Mouse (Mus musculus): ENCODE results near the gene Hs6st3. TPM values are rescaled to one million over a fixed set of nuclear protein-coding genes. Genes with fewer than 3 reads are reported as not detected.
"Not testable (repeated sequence)": the region's sequence is repeated elsewhere in the genome, so short reads cannot be mapped to it uniquely, and the experiment has no call there.

The Hs6st3 gene
- polyA plus RNA-seq, 1 experiment from 2014 or later, result 0.08 TPM

DNA sequence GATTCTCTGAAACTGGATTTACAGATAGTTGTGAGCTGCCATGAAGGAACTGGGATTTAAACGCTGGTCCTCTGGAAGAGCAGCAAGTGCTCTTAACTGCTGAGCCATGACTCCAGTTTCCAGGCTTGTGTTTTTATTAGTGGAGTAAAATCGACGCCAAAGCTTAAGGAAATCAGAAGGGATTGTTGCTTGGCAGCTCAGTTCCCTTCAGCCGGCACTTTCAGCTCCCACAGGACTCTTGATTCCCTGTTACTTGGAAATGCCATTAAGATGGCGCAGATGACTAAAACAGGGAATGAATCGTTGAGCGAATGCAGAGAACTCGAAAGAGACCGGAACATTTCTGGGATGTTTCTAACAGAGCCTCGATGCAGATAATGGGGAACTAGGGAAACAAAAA, 112.2 kb downstream of the Hs6st3 start:
- Histone ChIP-seq H3K4me2 (no peak overlapping the region), H3K9me3 (replicated peaks) (no peaks in the 10 kb centered on the region)
- 71% methylated on average over 10 of the region's 10 CpGs for WGBS

GRCm38 (mm10) chr14:119255396-119255795, 117.3 kb downstream of the Hs6st3 start:
- Histone ChIP-seq H3K4me1 (replicated peaks) (peaks cover 2% of the 10 kb centered on the region; the same call in 1 of the 2 replicates), H3K36me3 (no peaks in the 10 kb centered on the region), H3K4me3 (no peak overlapping the region), H3K4me2 (no peak overlapping the region), H3K27me3 (no peaks in the 10 kb centered on the region), H3K9ac (no peak overlapping the region), H3K9me3 (replicated peaks) (no peaks in the 10 kb centered on the region), H3K27ac (no peak overlapping the region)
- 74% methylated on average over 3 of the region's 3 CpGs for WGBS
- ATAC-seq (replicated peaks; ENCODE audit: insufficient number of reproducible peaks, insufficient read depth, low FRiP score, low read depth), result no peak

More for the DNA sequence above, 112.2 kb downstream of the Hs6st3 start:
- Histone ChIP-seq H3K4me1 (replicated peaks) (no peaks in the 10 kb centered on the region), H3K36me3 (no peaks in the 10 kb centered on the region), H3K4me3 (no peak overlapping the region), H3K9ac (no peak overlapping the region), H3K27ac (no peak overlapping the region), H3K27me3 (no peaks in the 10 kb centered on the region)
- no peak for ATAC-seq (replicated peaks; ENCODE audit: insufficient number of reproducible peaks, insufficient read depth, low FRiP score, low read depth)

- ATAC-seq (replicated peaks; ENCODE audit: insufficient number of reproducible peaks, insufficient read depth, low FRiP score, low read depth), result no peak
- H3K4me1 ChIP-seq (replicated peaks), result peaks cover 6% of the 10 kb centered on the region
- no peaks in the 10 kb centered on the region for H3K9me3 ChIP-seq (replicated peaks)
- no peaks in the 10 kb centered on the region for H3K36me3 ChIP-seq
- no peaks in the 10 kb centered on the region for H3K27me3 ChIP-seq
- H3K9ac ChIP-seq, result no peak overlapping the region
- H3K4me2 ChIP-seq, result no peak overlapping the region
- no peak overlapping the region for H3K27ac ChIP-seq
- 81% methylated on average over 7 of the region's 7 CpGs for WGBS
- H3K4me3 ChIP-seq, result no peak overlapping the region
These were observed 118.9 kb downstream of the Hs6st3 start for GRCm38 (mm10) chr14:119257072-119257471.

- WGBS, result 46% methylated on average over 14 of the region's 14 CpGs
- no peaks in the 10 kb centered on the region for H3K27me3 ChIP-seq
- ATAC-seq (replicated peaks; ENCODE audit: insufficient number of reproducible peaks, insufficient read depth, low FRiP score, low read depth), result no peak
- no peak overlapping the region for H3K9ac ChIP-seq
- H3K4me2 ChIP-seq, result peak overlapping the region; percentile 43
- no peak overlapping the region for H3K27ac ChIP-seq
- no peak overlapping the region for H3K4me3 ChIP-seq
- H3K4me1 ChIP-seq (replicated peaks), result peaks cover 6% of the 10 kb centered on the region
- H3K36me3 ChIP-seq, result no peaks in the 10 kb centered on the region
- H3K9me3 ChIP-seq (replicated peaks), result no peaks in the 10 kb centered on the region
These were observed 122.2 kb downstream of the Hs6st3 start for GRCm38 (mm10) chr14:119260176-119260962.

DNA sequence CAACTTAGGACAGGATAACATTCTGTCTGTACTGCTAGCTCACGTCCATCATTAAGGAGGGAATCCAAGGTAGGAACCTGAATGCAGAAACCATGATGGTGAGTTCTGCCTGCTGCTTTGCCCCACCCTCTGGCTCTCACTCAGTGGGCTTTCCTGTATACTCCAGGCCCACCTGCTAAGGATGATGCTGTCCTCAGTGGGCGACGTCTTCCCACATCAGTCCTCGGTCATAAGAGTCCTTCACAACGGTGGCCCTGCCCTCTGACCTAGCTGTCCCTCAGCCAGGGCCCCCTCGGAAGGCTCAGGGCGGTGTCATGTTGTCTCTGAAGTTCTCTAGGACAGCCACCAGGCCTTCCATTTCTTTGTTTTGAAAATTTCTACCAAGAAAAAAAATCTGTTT, 128.2 kb downstream of the Hs6st3 start:
- no peak overlapping the region for H3K4me3 ChIP-seq
- no peak overlapping the region for H3K27ac ChIP-seq
- no peaks in the 10 kb centered on the region for H3K4me1 ChIP-seq (replicated peaks)
- H3K27me3 ChIP-seq, result no peaks in the 10 kb centered on the region
- no peak for ATAC-seq (replicated peaks; ENCODE audit: insufficient number of reproducible peaks, insufficient read depth, low FRiP score, low read depth)
- H3K9me3 ChIP-seq (replicated peaks), result no peaks in the 10 kb centered on the region
- 74% methylated on average over 7 of the region's 7 CpGs for WGBS
- H3K4me2 ChIP-seq, result no peak overlapping the region
- H3K36me3 ChIP-seq, result no peaks in the 10 kb centered on the region
- H3K9ac ChIP-seq, result no peak overlapping the region

DNA sequence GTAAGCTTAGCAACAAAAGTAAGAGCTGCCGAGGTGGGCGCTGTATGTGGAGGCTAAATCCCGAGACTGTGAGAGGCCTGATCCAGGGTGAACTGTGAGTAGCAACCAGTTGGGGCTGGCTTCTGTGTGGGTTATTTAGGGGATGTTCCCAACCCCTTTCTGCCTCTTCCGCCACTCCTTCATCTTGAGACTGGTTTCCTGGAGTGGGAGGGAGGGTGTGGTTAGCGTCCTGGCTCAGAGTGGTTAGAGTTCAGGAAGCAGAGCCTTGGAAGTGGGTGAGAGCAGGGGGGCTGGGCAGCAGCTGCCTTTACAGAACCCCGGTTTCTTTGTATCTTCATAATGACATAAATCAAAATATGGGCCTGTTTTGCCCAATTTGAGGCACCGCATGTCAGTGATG, 134.9 kb downstream of the Hs6st3 start:
- 67% methylated on average over 7 of the region's 7 CpGs for WGBS
- H3K27ac ChIP-seq, result no peak overlapping the region
- H3K4me1 ChIP-seq (replicated peaks), result no peaks in the 10 kb centered on the region
- ATAC-seq (replicated peaks; ENCODE audit: insufficient number of reproducible peaks, insufficient read depth, low FRiP score, low read depth), result no peak
- H3K4me3 ChIP-seq, result no peak overlapping the region
- no peaks in the 10 kb centered on the region for H3K36me3 ChIP-seq
- no peak overlapping the region for H3K9ac ChIP-seq
- H3K27me3 ChIP-seq, result no peaks in the 10 kb centered on the region
- H3K9me3 ChIP-seq (replicated peaks), result no peaks in the 10 kb centered on the region
- no peak overlapping the region for H3K4me2 ChIP-seq

DNA sequence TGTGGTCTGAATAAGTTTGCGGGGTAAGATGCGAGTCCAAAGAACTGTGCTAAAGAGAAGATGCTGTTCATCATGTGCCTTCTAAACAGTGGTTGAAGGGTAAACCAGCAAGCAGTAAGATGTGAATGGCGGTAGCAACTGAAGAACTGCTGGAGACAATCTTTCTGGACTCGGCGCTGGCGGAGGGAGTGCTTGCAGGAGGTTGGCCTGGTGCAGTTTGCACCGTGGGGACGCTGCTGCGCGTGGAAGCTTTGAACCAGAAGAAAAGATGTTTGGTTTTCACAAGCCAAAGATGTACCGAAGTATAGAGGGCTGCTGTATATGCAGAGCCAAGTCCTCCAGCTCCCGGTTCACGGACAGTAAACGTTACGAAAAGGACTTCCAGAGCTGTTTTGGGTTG, 140.0 kb downstream of the Hs6st3 start:
- not testable (repeated sequence) for H3K9me3 ChIP-seq (replicated peaks); H3K4me3 ChIP-seq; ATAC-seq (replicated peaks; ENCODE audit: insufficient number of reproducible peaks, insufficient read depth, low FRiP score, low read depth); H3K9ac ChIP-seq; H3K4me2 ChIP-seq; H3K27me3 ChIP-seq; H3K27ac ChIP-seq; H3K4me1 ChIP-seq (replicated peaks); H3K36me3 ChIP-seq
- WGBS, result 89% methylated on average over 15 of the region's 15 CpGs

GRCm38 (mm10) chr14:119283951-119284350, 145.8 kb downstream of the Hs6st3 start:
- no peak for ATAC-seq (replicated peaks; ENCODE audit: insufficient number of reproducible peaks, insufficient read depth, low FRiP score, low read depth)
- Histone ChIP-seq H3K9me3 (replicated peaks) (no peaks in the 10 kb centered on the region), H3K27ac (no peak overlapping the region), H3K9ac (no peak overlapping the region), H3K4me3 (no peak overlapping the region), H3K4me2 (no peak overlapping the region), H3K36me3 (no peaks in the 10 kb centered on the region), H3K4me1 (replicated peaks) (no peaks in the 10 kb centered on the region), H3K27me3 (no peaks in the 10 kb centered on the region)
- WGBS, result 81% methylated on average over 3 of the region's 3 CpGs

- H3K9ac ChIP-seq, result no peak overlapping the region
- H3K27me3 ChIP-seq, result no peaks in the 10 kb centered on the region
- H3K4me2 ChIP-seq, result no peak overlapping the region
- H3K9me3 ChIP-seq (replicated peaks), result no peaks in the 10 kb centered on the region
- ATAC-seq (replicated peaks; ENCODE audit: insufficient number of reproducible peaks, insufficient read depth, low FRiP score, low read depth), result no peak
- H3K4me1 ChIP-seq (replicated peaks), result no peaks in the 10 kb centered on the region
- H3K4me3 ChIP-seq, result no peak overlapping the region
- 31% methylated on average over 1 of the region's 1 CpGs for WGBS
- no peak overlapping the region for H3K27ac ChIP-seq
- H3K36me3 ChIP-seq, result no peaks in the 10 kb centered on the region
These were observed 151.5 kb downstream of the Hs6st3 start for GRCm38 (mm10) chr14:119289668-119290067.

GRCm38 (mm10) chr14:119294071-119294470, 155.9 kb downstream of the Hs6st3 start:
- H3K27me3 ChIP-seq, result no peaks in the 10 kb centered on the region
- H3K9me3 ChIP-seq (replicated peaks), result no peaks in the 10 kb centered on the region
- no peaks in the 10 kb centered on the region for H3K4me1 ChIP-seq (replicated peaks)
- no peak overlapping the region for H3K4me3 ChIP-seq
- 77% methylated on average over 6 of the region's 6 CpGs for WGBS
- no peak for ATAC-seq (replicated peaks; ENCODE audit: insufficient number of reproducible peaks, insufficient read depth, low FRiP score, low read depth)
- H3K9ac ChIP-seq, result no peak overlapping the region
- no peak overlapping the region for H3K27ac ChIP-seq
- no peak overlapping the region for H3K4me2 ChIP-seq
- no peaks in the 10 kb centered on the region for H3K36me3 ChIP-seq

- ATAC-seq (replicated peaks; ENCODE audit: insufficient number of reproducible peaks, insufficient read depth, low FRiP score, low read depth), result no peak
These were observed 168.3 kb downstream of the Hs6st3 start for GRCm38 (mm10) chr14:119306461-119306860.

GRCm38 (mm10) chr14:119318379-119318778, 180.2 kb downstream of the Hs6st3 start:
- no peak for ATAC-seq (replicated peaks; ENCODE audit: insufficient number of reproducible peaks, insufficient read depth, low FRiP score, low read depth)
- Histone ChIP-seq H3K27ac (no peak overlapping the region), H3K4me3 (no peak overlapping the region), H3K4me1 (replicated peaks) (no peaks in the 10 kb centered on the region), H3K36me3 (no peaks in the 10 kb centered on the region), H3K9ac (no peak overlapping the region), H3K27me3 (no peaks in the 10 kb centered on the region), H3K4me2 (no peak overlapping the region), H3K9me3 (replicated peaks) (no peaks in the 10 kb centered on the region)
- WGBS, result 71% methylated on average over 2 of the region's 2 CpGs

More at GRCm38 (mm10) chr14:119306461-119306860, 168.3 kb downstream of the Hs6st3 start:
- Histone ChIP-seq H3K4me1 (replicated peaks) (no peaks in the 10 kb centered on the region), H3K9me3 (replicated peaks) (no peaks in the 10 kb centered on the region), H3K27me3 (no peaks in the 10 kb centered on the region), H3K4me2 (no peak overlapping the region), H3K9ac (no peak overlapping the region), H3K27ac (no peak overlapping the region), H3K4me3 (no peak overlapping the region), H3K36me3 (no peaks in the 10 kb centered on the region)
- 63% methylated on average over 3 of the region's 3 CpGs for WGBS

Data from heart, embryonic 15.5 days (tissue).